Mouse (Mus musculus) lung, postnatal 0 days (tissue): ENCODE measurements around the gene Fabp3. TPM values are rescaled to one million over a fixed set of nuclear protein-coding genes. Genes with fewer than 3 reads are reported as not detected.
A peak's percentile ranks its signal among the peaks of the same experiment; 100 is the strongest.

ENCODE experiments used
- ATAC-seq: fragments of 200-750 bp; cut with Nextera tagmentation; 2 replicates; pipeline ENCODE4 v1.8.0; 2017; ENCODE audit warnings: moderate library complexity
- DNase-seq: peaks from one replicate; pipeline ENCODE4 v3.0.0-alpha.2; 2016; ENCODE audit warnings: low spot score
- H3K27ac ChIP-seq: fragments of 300-500 bp; sonication (generic); 2 replicates; pipeline ENCODE4 v1.5.1; 2014; ENCODE audit warnings: antibody characterized with exemption, mild to moderate bottlenecking, low read length, mixed read lengths
- H3K27me3 ChIP-seq: fragments of 300-500 bp; sonication (generic); replicated peaks from 2 replicates; pipeline ENCODE4 v1.6.1; 2014; ENCODE audit warnings: low read length, mixed read lengths; ENCODE audit not compliant: insufficient read depth
- H3K36me3 ChIP-seq: fragments of 300-500 bp; sonication (generic); 2 replicates; pipeline ENCODE4 v1.6.1; 2014; ENCODE audit warnings: low read length, mixed read lengths; ENCODE audit not compliant: insufficient read depth
- H3K4me1 ChIP-seq: fragments of 300-500 bp; sonication (generic); 2 replicates; pipeline ENCODE4 v1.6.1; 2014; ENCODE audit warnings: antibody characterized with exemption, low read depth, low read length, mixed read lengths; ENCODE audit not compliant: insufficient read depth
- H3K4me2 ChIP-seq: fragments of 300-500 bp; sonication (generic); replicated peaks from 2 replicates; pipeline ENCODE4 v1.6.1; 2014; ENCODE audit warnings: low read depth, mild to moderate bottlenecking, low read length, moderate library complexity, mixed read lengths
- H3K4me3 ChIP-seq: fragments of 300-500 bp; sonication (generic); 2 replicates; pipeline ENCODE4 v1.5.1; 2014; ENCODE audit warnings: low read depth, low read length
- H3K9ac ChIP-seq: fragments of 300-500 bp; sonication (generic); replicated peaks from 2 replicates; pipeline ENCODE4 v1.6.1; 2014; ENCODE audit warnings: low read depth, mild to moderate bottlenecking
- H3K9me3 ChIP-seq: fragments of 300-500 bp; sonication (generic); 2 replicates; pipeline ENCODE4 v1.6.1; 2016; ENCODE audit warnings: low read length, mixed read lengths
- CTCF ChIP-seq: IDR thresholded peaks from 2 replicates; pipeline ENCODE4 v1.5.1; 2016; ENCODE audit warnings: antibody characterized with exemption, mild to moderate bottlenecking
- EP300 ChIP-seq: IDR thresholded peaks from 2 replicates; pipeline ENCODE4 v1.6.1; 2016; ENCODE audit warnings: antibody characterized with exemption, mild to moderate bottlenecking, control low read depth
- WGBS: fragments of 180-500 bp; shearing (Covaris S2); extraction: QIAGEN DNeasy Blood & Tissue Kit; methylation state at CpG from one replicate; pipeline ENCODE4 v1.1.7; 2014; 5-methylcytosine and 5-hydroxymethylcytosine counted together
- polyA plus RNA-seq: library from polyadenylated mRNA; unstranded; fragments of >200 nt; fragmentation: Nextera tagmentation; extraction: Ambion mirVana; gene quantifications from 2 replicates; pipeline ENCODE4 v1.2.1, GENCODE M21; 2015

Gene Fabp3
- polyA plus RNA-seq, 1 experiment from 2014 or later = 88.3 TPM

GRCm38 (mm10) chr4:130318122-130318521, 9.7 kb downstream of the Fabp3 start:
- Histone ChIP-seq H3K9me3 (no peaks in the 10 kb centered on the region), H3K9ac (no peak overlapping the region), H3K4me1 (no peaks in the 10 kb centered on the region), H3K36me3 (0 out of 2 replicates have a peak, but pooled peaks cover 4% of the 10 kb centered on the region), H3K27me3 (no peaks in the 10 kb centered on the region), H3K4me3 (no peak overlapping the region), H3K27ac (no peak overlapping the region), H3K4me2 (no peak overlapping the region)
- ATAC-seq (no peak), DNase-seq (no peak)
- WGBS = 70% methylated on average over 3 of the region's 3 CpGs
- no peak for TF ChIP-seq CTCF
- TF ChIP-seq EP300 = no peak

- Histone ChIP-seq H3K4me2 (no peak overlapping the region), H3K27ac (no peak overlapping the region), H3K9ac (no peak overlapping the region), H3K4me3 (no peak overlapping the region), H3K9me3 (no peaks in the 10 kb centered on the region), H3K27me3 (no peaks in the 10 kb centered on the region), H3K36me3 (peaks cover 4% of the 10 kb centered on the region; the same call in 1 of the 2 replicates), H3K4me1 (no peaks in the 10 kb centered on the region)
- TF ChIP-seq EP300 (no peak), CTCF (no peak)
- ATAC-seq (no peak), DNase-seq (no peak)
- WGBS = 81% methylated on average over 7 of the region's 7 CpGs
Observed at GRCm38 (mm10) chr4:130319564-130319963, 11.2 kb downstream of the Fabp3 start.

GRCm38 (mm10) chr4:130321640-130322039, 13.2 kb downstream of the Fabp3 start:
- WGBS = 90% methylated on average over 7 of the region's 7 CpGs
- H3K4me1 ChIP-seq = no peaks in the 10 kb centered on the region
- H3K4me2 ChIP-seq = no peak overlapping the region
- no peak overlapping the region for H3K27ac ChIP-seq
- TF ChIP-seq EP300 = no peak
- TF ChIP-seq CTCF = no peak
- no peaks in the 10 kb centered on the region for H3K9me3 ChIP-seq
- DNase-seq (no peak), ATAC-seq (no peak)
- H3K27me3 ChIP-seq = no peaks in the 10 kb centered on the region
- peaks cover 4% of the 10 kb centered on the region; the same call in 1 of the 2 replicates for H3K36me3 ChIP-seq
- no peak overlapping the region for H3K9ac ChIP-seq
- no peak overlapping the region for H3K4me3 ChIP-seq

GRCm38 (mm10) chr4:130322567-130322966, 14.2 kb downstream of the Fabp3 start:
- Histone ChIP-seq H3K36me3 (peaks cover 4% of the 10 kb centered on the region; the same call in 1 of the 2 replicates), H3K4me2 (no peak overlapping the region), H3K27ac (no peak overlapping the region), H3K9ac (no peak overlapping the region), H3K4me1 (no peaks in the 10 kb centered on the region), H3K4me3 (no peak overlapping the region), H3K27me3 (no peaks in the 10 kb centered on the region), H3K9me3 (no peaks in the 10 kb centered on the region)
- 73% methylated on average over 7 of the region's 7 CpGs for WGBS
- DNase-seq = no peak
- TF ChIP-seq CTCF (no peak), EP300 (no peak)
- no peak for ATAC-seq

GRCm38 (mm10) chr4:130323165-130323564, 14.8 kb downstream of the Fabp3 start:
- Histone ChIP-seq H3K9ac (no peak overlapping the region), H3K4me1 (no peaks in the 10 kb centered on the region), H3K4me2 (no peak overlapping the region), H3K9me3 (no peaks in the 10 kb centered on the region), H3K4me3 (no peak overlapping the region), H3K27ac (no peak overlapping the region), H3K27me3 (no peaks in the 10 kb centered on the region), H3K36me3 (peaks cover 4% of the 10 kb centered on the region; the same call in 1 of the 2 replicates)
- TF ChIP-seq CTCF = no peak
- TF ChIP-seq EP300 = no peak
- DNase-seq (no peak), ATAC-seq (no peak)
- WGBS = 44% methylated on average over 1 of the region's 1 CpGs

- Histone ChIP-seq H3K27me3 (no peaks in the 10 kb centered on the region), H3K4me1 (no peaks in the 10 kb centered on the region), H3K36me3 (peaks cover 4% of the 10 kb centered on the region; the same call in 1 of the 2 replicates), H3K9ac (no peak overlapping the region), H3K4me2 (no peak overlapping the region), H3K27ac (no peak overlapping the region), H3K9me3 (no peaks in the 10 kb centered on the region), H3K4me3 (no peak overlapping the region)
- WGBS = 47% methylated on average over 5 of the region's 5 CpGs
- ATAC-seq (peak; percentile 33), DNase-seq (no peak)
- TF ChIP-seq CTCF (no peak), EP300 (no peak)
Observed at GRCm38 (mm10) chr4:130323607-130324006, 15.2 kb downstream of the Fabp3 start.

- WGBS = 91% methylated on average over 2 of the region's 2 CpGs
- Histone ChIP-seq H3K4me3 (no peak overlapping the region), H3K4me1 (no peaks in the 10 kb centered on the region), H3K27ac (no peak overlapping the region), H3K36me3 (no peaks in the 10 kb centered on the region; the same call in 1 of the 2 replicates), H3K27me3 (no peaks in the 10 kb centered on the region), H3K4me2 (no peak overlapping the region), H3K9ac (no peak overlapping the region), H3K9me3 (no peaks in the 10 kb centered on the region)
- no peak for DNase-seq
- TF ChIP-seq CTCF = no peak
- ATAC-seq = no peak
Observed at GRCm38 (mm10) chr4:130325446-130325845, 17.1 kb downstream of the Fabp3 start.
